Mouse (Mus musculus) forebrain, embryonic 14.5 days (tissue): ENCODE results near the gene Unc119b. TPM values are rescaled to one million over a fixed set of nuclear protein-coding genes. Genes with fewer than 3 reads are reported as not detected.
"Not testable (repeated sequence)": the region's sequence is repeated elsewhere in the genome, so short reads cannot be mapped to it uniquely, and the experiment has no call there.

Experiments used
- ATAC-seq: fragments of 200-750 bp; cut with Nextera tagmentation; 2 replicates; pipeline ENCODE4 v1.8.0; 2017; ENCODE audit warnings: mild to moderate bottlenecking, moderate library complexity
- DNase-seq: peaks from one replicate; pipeline ENCODE4 v3.0.0-alpha.2; 2015; ENCODE audit warnings: low spot score
- H3K27ac ChIP-seq: fragments of 300-500 bp; sonication (generic); 2 replicates; pipeline ENCODE4 v1.5.1; 2014; ENCODE audit warnings: low read depth, mild to moderate bottlenecking, control low read depth, low read length, moderate library complexity
- H3K27me3 ChIP-seq: fragments of 300-500 bp; sonication (generic); replicated peaks from 2 replicates; pipeline ENCODE4 v1.6.1; 2014; ENCODE audit warnings: low read length, control low read depth, mixed read lengths; ENCODE audit not compliant: control insufficient read depth, insufficient read depth
- H3K36me3 ChIP-seq: fragments of 300-500 bp; sonication (generic); 2 replicates; pipeline ENCODE4 v1.6.1; 2014; ENCODE audit warnings: low read length, control low read depth; ENCODE audit not compliant: control insufficient read depth, insufficient read depth
- H3K4me1 ChIP-seq: fragments of 300-500 bp; sonication (generic); 2 replicates; pipeline ENCODE4 v1.6.1; 2014; ENCODE audit warnings: antibody characterized with exemption, low read length, control low read depth; ENCODE audit not compliant: control insufficient read depth, insufficient read depth
- H3K4me2 ChIP-seq: fragments of 300-500 bp; sonication (generic); 2 replicates; pipeline ENCODE4 v1.6.1; 2014; ENCODE audit warnings: mild to moderate bottlenecking, control low read depth, low read length
- H3K4me3 ChIP-seq: fragments of 300-500 bp; sonication (generic); 2 replicates; pipeline ENCODE4 v1.5.1; 2014; ENCODE audit warnings: low read depth, low read length, control low read depth
- H3K9ac ChIP-seq: fragments of 300-500 bp; sonication (generic); 2 replicates; pipeline ENCODE4 v1.6.1; 2014; ENCODE audit warnings: mild to moderate bottlenecking, low read length, control low read depth, moderate library complexity
- H3K9me3 ChIP-seq: fragments of 300-500 bp; sonication (generic); replicated peaks from 2 replicates; pipeline ENCODE4 v1.6.1; 2016; ENCODE audit warnings: low read length, control low read depth, mixed read lengths; ENCODE audit not compliant: control insufficient read depth
- WGBS: fragments of 180-500 bp; shearing (Covaris S2); extraction: QIAGEN DNeasy Blood & Tissue Kit; methylation state at CpG from one replicate; pipeline ENCODE4 v1.1.7; 2014; 5-methylcytosine and 5-hydroxymethylcytosine counted together
- polyA plus RNA-seq: library from polyadenylated mRNA; unstranded; fragments of >200 nt; fragmentation: Nextera tagmentation; extraction: Ambion mirVana; gene quantifications from 2 replicates; pipeline ENCODE4 v1.2.1, GENCODE M21; 2014

The Unc119b gene
- polyA plus RNA-seq, 1 experiment from 2014 or later: 35.4 TPM

GRCm38 (mm10) chr5:115168641-115169415 is 34.1 kb upstream of the Unc119b start:
- H3K4me3 ChIP-seq: no peak overlapping the region

GRCm38 (mm10) chr5:115167396-115167795 is 32.6 kb upstream of the Unc119b start:
- H3K9me3 ChIP-seq: no peaks in the 10 kb centered on the region
- H3K4me1 ChIP-seq: no peaks in the 10 kb centered on the region
- WGBS: 87% methylated on average over 6 of the region's 6 CpGs
- DNase-seq (no peak), ATAC-seq (no peak)
- H3K27me3 ChIP-seq: no peaks in the 10 kb centered on the region
- H3K9ac ChIP-seq: no peak overlapping the region
- no peaks in the 10 kb centered on the region for H3K36me3 ChIP-seq
- no peak overlapping the region for H3K4me3 ChIP-seq
- H3K27ac ChIP-seq: no peak overlapping the region
- no peak overlapping the region for H3K4me2 ChIP-seq

More at GRCm38 (mm10) chr5:115168641-115169415, 34.1 kb upstream of the Unc119b start:
- H3K27ac ChIP-seq: no peak overlapping the region
- WGBS: 46% methylated on average over 27 of the region's 27 CpGs
- DNase-seq (no peak), ATAC-seq (no peak)
- no peak overlapping the region for H3K4me2 ChIP-seq
- no peaks in the 10 kb centered on the region for H3K4me1 ChIP-seq
- no peaks in the 10 kb centered on the region for H3K9me3 ChIP-seq
- no peak overlapping the region for H3K9ac ChIP-seq
- H3K27me3 ChIP-seq: no peaks in the 10 kb centered on the region
- no peaks in the 10 kb centered on the region for H3K36me3 ChIP-seq

- ATAC-seq (no peak), DNase-seq (no peak)
- 83% methylated on average over 7 of the region's 7 CpGs for WGBS
- Histone ChIP-seq H3K4me2 (no peak overlapping the region), H3K4me3 (no peak overlapping the region), H3K27ac (no peak overlapping the region), H3K27me3 (no peaks in the 10 kb centered on the region), H3K36me3 (no peaks in the 10 kb centered on the region), H3K9me3 (no peaks in the 10 kb centered on the region), H3K9ac (no peak overlapping the region), H3K4me1 (no peaks in the 10 kb centered on the region)
Observed at GRCm38 (mm10) chr5:115166815-115167194, 32.0 kb upstream of the Unc119b start.

GRCm38 (mm10) chr5:115165895-115166814 is 31.4 kb upstream of the Unc119b start:
- Histone ChIP-seq H3K4me3 (no peak overlapping the region), H3K27me3 (no peaks in the 10 kb centered on the region), H3K4me1 (no peaks in the 10 kb centered on the region), H3K27ac (no peak overlapping the region), H3K36me3 (no peaks in the 10 kb centered on the region), H3K4me2 (no peak overlapping the region), H3K9ac (no peak overlapping the region), H3K9me3 (no peaks in the 10 kb centered on the region)
- 54% methylated on average over 11 of the region's 11 CpGs for WGBS
- DNase-seq (no peak), ATAC-seq (no peak)

- H3K27me3 ChIP-seq: no peaks in the 10 kb centered on the region
- WGBS: 60% methylated on average over 9 of the region's 9 CpGs
- H3K36me3 ChIP-seq: no peaks in the 10 kb centered on the region
- no peaks in the 10 kb centered on the region for H3K9me3 ChIP-seq
- no peak overlapping the region for H3K27ac ChIP-seq
- no peak for ATAC-seq
- no peak for DNase-seq
- no peak overlapping the region for H3K4me3 ChIP-seq
- no peak overlapping the region for H3K9ac ChIP-seq
- no peak overlapping the region for H3K4me2 ChIP-seq
- H3K4me1 ChIP-seq: no peaks in the 10 kb centered on the region
Observed at GRCm38 (mm10) chr5:115165351-115165750, 30.6 kb upstream of the Unc119b start.

- H3K9me3 ChIP-seq, H3K4me1 ChIP-seq, H3K27me3 ChIP-seq, H3K4me2 ChIP-seq, H3K4me3 ChIP-seq, ATAC-seq, DNase-seq, H3K27ac ChIP-seq, H3K36me3 ChIP-seq, H3K9ac ChIP-seq: not testable (repeated sequence)
- WGBS: 80% methylated on average over 4 of the region's 4 CpGs
Observed at GRCm38 (mm10) chr5:115164446-115164845, 29.7 kb upstream of the Unc119b start.

GRCm38 (mm10) chr5:115163563-115163962 is 28.8 kb upstream of the Unc119b start:
- DNase-seq (no peak), ATAC-seq (no peak)
- Histone ChIP-seq H3K9ac (no peak overlapping the region), H3K27me3 (no peaks in the 10 kb centered on the region), H3K4me2 (no peak overlapping the region), H3K4me3 (no peak overlapping the region), H3K4me1 (peaks cover 5% of the 10 kb centered on the region; the same call in 1 of the 2 replicates), H3K27ac (no peak overlapping the region), H3K36me3 (no peaks in the 10 kb centered on the region), H3K9me3 (no peaks in the 10 kb centered on the region)
- WGBS: 42% methylated on average over 8 of the region's 8 CpGs

GRCm38 (mm10) chr5:115161940-115162279 is 27.1 kb upstream of the Unc119b start:
- not testable (repeated sequence) for H3K4me3 ChIP-seq, DNase-seq, H3K4me1 ChIP-seq, ATAC-seq, H3K27me3 ChIP-seq, H3K27ac ChIP-seq, H3K9ac ChIP-seq, H3K4me2 ChIP-seq, H3K36me3 ChIP-seq, H3K9me3 ChIP-seq
- WGBS: 80% methylated on average over 1 of the region's 1 CpGs
